ENCODE assay signal across 13 mouse cellular contexts in the genomic region with DNA sequence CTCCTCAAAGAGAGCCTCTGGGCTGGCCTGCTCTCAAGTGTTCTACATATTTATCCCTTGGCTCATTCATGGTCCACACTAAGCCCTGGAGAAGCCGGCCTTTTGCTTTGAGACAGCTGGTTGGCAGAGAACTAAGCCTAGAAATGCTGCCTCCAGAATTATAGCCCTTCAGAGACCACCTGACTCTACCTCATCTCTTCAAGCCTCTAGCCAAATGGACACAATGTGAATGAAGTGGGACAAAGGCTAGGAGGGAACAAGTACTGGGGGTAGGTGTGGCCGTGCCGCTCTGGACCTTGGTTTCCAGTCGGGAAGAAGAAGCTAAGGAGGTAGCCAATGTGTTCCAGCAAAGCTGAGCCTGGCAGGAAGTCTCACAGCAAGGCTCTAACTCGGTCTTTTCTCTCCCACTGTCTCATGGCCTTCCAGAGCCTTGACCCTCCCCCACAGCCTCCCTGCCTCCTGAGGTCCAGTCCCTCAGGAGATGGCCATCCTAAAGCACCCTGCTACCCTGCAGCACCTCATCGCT. TPM values are rescaled to one million over a fixed set of nuclear protein-coding genes. Genes with fewer than 3 reads are reported as not detected.
DNase-seq lines count a peak whose midpoint lies in the region; ATAC-seq and TF ChIP-seq lines count a peak whose summit lies in the region.
"Had no signal": no experiment of that assay in that cellular context is flagged by ENCODE, and none has a peak within 500 bp of the region (broad histone marks: within the 10 kb centered on the region; RNA-seq: fewer than 3 reads in every experiment).

No protein-coding gene starts in this region.

- H3K27me3 ChIP-seq in heart, embryonic 14.5 days (ENCODE audit: control insufficient read depth, insufficient read depth, low read length) = no peaks in the 10 kb centered on the region
- no peaks in the 10 kb centered on the region for H3K27me3 ChIP-seq in stomach, postnatal 0 days (ENCODE audit: control insufficient read depth, insufficient read depth, low read length)
- H3K27me3 ChIP-seq: embryonic facial prominence, embryonic 13.5 days; liver, embryonic 12.5 days had no signal

- no peak overlapping the region for H3K4me2 ChIP-seq in heart, embryonic 14.5 days (ENCODE audit: low read length)
- H3K4me2 ChIP-seq in stomach, postnatal 0 days (replicated peaks; ENCODE audit: low read depth) = no peak overlapping the region
- H3K4me2 ChIP-seq: embryonic facial prominence, embryonic 13.5 days; liver, embryonic 12.5 days had no signal

- H3K9me3 ChIP-seq in heart, embryonic 14.5 days (ENCODE audit: control insufficient read depth, low read length) = no peaks in the 10 kb centered on the region
- H3K9me3 ChIP-seq in stomach, postnatal 0 days (ENCODE audit: control insufficient read depth, low read length) = no peaks in the 10 kb centered on the region
- H3K9me3 ChIP-seq: embryonic facial prominence, embryonic 13.5 days; hindbrain, embryonic 10.5 days; liver, embryonic 12.5 days had no signal

- no peak for TF ChIP-seq EP300 in stomach, postnatal 0 days (optimal IDR thresholded peaks at IDR 0.05)

- H3K27ac ChIP-seq in heart, embryonic 14.5 days (replicated peaks in 1 of 2; ENCODE audit: control insufficient read depth in 1 of 2, insufficient read depth in 1 of 2, low read depth in 2 of 2, low read length in 2 of 2) = peak overlapping the region; percentile 65 to 69
- H3K27ac ChIP-seq in stomach, postnatal 0 days (replicated peaks) = peak overlapping the region; percentile 78
- H3K27ac ChIP-seq: hindbrain, embryonic 10.5 days; liver, embryonic 12.5 days had no signal

- no peak for TF ChIP-seq CTCF in stomach, postnatal 0 days (IDR thresholded peaks at IDR 0.05; ENCODE audit: low read depth)

- H3K36me3 ChIP-seq in heart, embryonic 14.5 days (ENCODE audit: control insufficient read depth, insufficient read depth, low read length) = peaks cover 79% of the 10 kb centered on the region
- H3K36me3 ChIP-seq in stomach, postnatal 0 days (ENCODE audit: control insufficient read depth, insufficient read depth, low read length) = peaks cover 17% of the 10 kb centered on the region

- intact Hi-C loops in heart, postnatal 25 days (cut with DNase I) = no loop called here

- no peak overlapping the region for H3K4me3 ChIP-seq in heart, embryonic 14.5 days (ENCODE audit: control insufficient read depth in 1 of 2, insufficient read depth in 1 of 2, low read depth in 1 of 2, low read length in 2 of 2)
- H3K4me3 ChIP-seq in stomach, postnatal 0 days (ENCODE audit: low read depth, low read length) = no peak overlapping the region
- H3K4me3 ChIP-seq: embryonic facial prominence, embryonic 13.5 days; hindbrain, embryonic 10.5 days; liver, embryonic 12.5 days had no signal

- no peak for ATAC-seq in heart, embryonic 14.5 days (ENCODE audit: insufficient number of reproducible peaks, insufficient read depth, low FRiP score, low read depth)
- ATAC-seq in stomach, postnatal 0 days (ENCODE audit: low FRiP score, low TSS enrichment) = no peak
- ATAC-seq: forebrain, embryonic 14.5 days; liver, embryonic 12.5 days had no signal

- H3K4me1 ChIP-seq in heart, embryonic 14.5 days (ENCODE audit: control insufficient read depth in 2 of 2, insufficient read depth in 2 of 2, low read length in 2 of 2) = peaks cover 12 to 28% of the 10 kb centered on the region in 2 experiments
- peaks cover 3% of the 10 kb centered on the region; the same call in 1 of the 2 replicates for H3K4me1 ChIP-seq in stomach, postnatal 0 days (replicated peaks; ENCODE audit: control insufficient read depth, insufficient read depth)

- WGBS in heart, embryonic 14.5 days = 72% methylated on average over 6 of the region's 6 CpGs
- WGBS in stomach, postnatal 0 days = 60% methylated on average over 6 of the region's 6 CpGs

- H3K9ac ChIP-seq in heart, embryonic 14.5 days (ENCODE audit: low read length) = peak overlapping the region; percentile 47; the same call in 1 of the 2 replicates
- H3K9ac ChIP-seq in stomach, postnatal 0 days (ENCODE audit: low read length) = no peak overlapping the region
- H3K9ac ChIP-seq: embryonic facial prominence, embryonic 13.5 days; liver, embryonic 12.5 days had no signal

- peak; percentile 31 for DNase-seq in adrenal gland, postnatal 10 days
- DNase-seq in adrenal gland, adult 8-10 months = no peak
- no peak for DNase-seq in heart, postnatal 25 days (ENCODE audit: low spot score)
- peak; percentile 36 for DNase-seq in ovary, postnatal 36 days (ENCODE audit: low spot score)
- no peak for DNase-seq in ovary, postnatal 14 days (ENCODE audit: low spot score)
- no peak for DNase-seq in stomach, postnatal 0 days (ENCODE audit: low spot score)
- no peak for DNase-seq in spleen, adult 12 weeks (ENCODE audit: low spot score)

RNA-seq across cellular contexts. Expression of gene Derl3, which starts 4.9 kb away (rescaled TPM):
- total RNA-seq in adrenal gland, postnatal 10 days (2021) = 1 to 10 TPM in 1 of 2 experiments, under 1 TPM in 1; 0.91 to 1.3 TPM
- total RNA-seq in adrenal gland, adult 8-10 months (2022) = 1 to 10 TPM; 1.2 to 2.6 (median 1.6) TPM
- 1.1 and 1.7 TPM in 2 replicates for polyA plus RNA-seq in heart, embryonic 14.5 days (2014; fragmentation: Nextera tagmentation; extraction: Ambion mirVana)
- total RNA-seq in heart, postnatal 25 days (2021) = under 1 TPM; 0.26 to 0.78 TPM
- polyA plus RNA-seq in stomach, postnatal 0 days (2015; fragmentation: Nextera tagmentation; extraction: Ambion mirVana) = 23.6 and 32.3 TPM in 2 replicates

RNA-seq across cellular contexts. Expression of gene Smarcb1, which starts 23.3 kb away (rescaled TPM):
- 10 to 100 TPM; 70.4 to 73.0 TPM for total RNA-seq in adrenal gland, postnatal 10 days (2021)
- 100 to 1,000 TPM in 1 of 4 experiments, 10 to 100 TPM in 3; 73.2 to 105 (median 85.1) TPM for total RNA-seq in adrenal gland, adult 8-10 months (2022)
- 99.1 and 103 TPM in 2 replicates for polyA plus RNA-seq in heart, embryonic 14.5 days (2014; fragmentation: Nextera tagmentation; extraction: Ambion mirVana)
- 10 to 100 TPM; 22.8 to 22.9 TPM for total RNA-seq in heart, postnatal 25 days (2021)
- 81.9 and 82.8 TPM in 2 replicates for polyA plus RNA-seq in stomach, postnatal 0 days (2015; fragmentation: Nextera tagmentation; extraction: Ambion mirVana)

RNA-seq across cellular contexts. Expression of gene Chchd10, which starts 34.8 kb away (rescaled TPM):
- total RNA-seq in adrenal gland, postnatal 10 days (2021) = 1,000 to 10,000 TPM; 1,348 to 1,353 TPM
- total RNA-seq in adrenal gland, adult 8-10 months (2022) = 100 to 1,000 TPM; 741 to 924 (median 745) TPM
- polyA plus RNA-seq in heart, embryonic 14.5 days (2014; fragmentation: Nextera tagmentation; extraction: Ambion mirVana) = 647 and 682 TPM in 2 replicates
- total RNA-seq in heart, postnatal 25 days (2021) = 1,000 to 10,000 TPM; 1,761 to 1,834 TPM
- 232 and 235 TPM in 2 replicates for polyA plus RNA-seq in stomach, postnatal 0 days (2015; fragmentation: Nextera tagmentation; extraction: Ambion mirVana)

RNA-seq across cellular contexts. Expression of gene Mif, which starts 38.1 kb away (rescaled TPM):
- total RNA-seq in adrenal gland, postnatal 10 days (2021) = 100 to 1,000 TPM; 267 to 281 TPM
- 100 to 1,000 TPM; 253 to 280 (median 275) TPM for total RNA-seq in adrenal gland, adult 8-10 months (2022)
- 2,486 and 2,703 TPM in 2 replicates for polyA plus RNA-seq in heart, embryonic 14.5 days (2014; fragmentation: Nextera tagmentation; extraction: Ambion mirVana)
- total RNA-seq in heart, postnatal 25 days (2021) = 100 to 1,000 TPM; 202 to 203 TPM
- polyA plus RNA-seq in stomach, postnatal 0 days (2015; fragmentation: Nextera tagmentation; extraction: Ambion mirVana) = 805 and 984 TPM in 2 replicates

RNA-seq across cellular contexts. Expression of gene Mmp11, which starts 38.2 kb away (rescaled TPM):
- 10 to 100 TPM in 1 of 2 experiments, 1 to 10 TPM in 1; 6.6 to 14.6 TPM for total RNA-seq in adrenal gland, postnatal 10 days (2021)
- total RNA-seq in adrenal gland, adult 8-10 months (2022) = 10 to 100 TPM in 2 of 4 experiments, 1 to 10 TPM in 2; 7.7 to 21.1 (median 13.2) TPM
- 23.4 and 25.1 TPM in 2 replicates for polyA plus RNA-seq in heart, embryonic 14.5 days (2014; fragmentation: Nextera tagmentation; extraction: Ambion mirVana)
- 1 to 10 TPM; 5.0 to 8.1 TPM for total RNA-seq in heart, postnatal 25 days (2021)
- polyA plus RNA-seq in stomach, postnatal 0 days (2015; fragmentation: Nextera tagmentation; extraction: Ambion mirVana) = 9.9 and 14.6 TPM in 2 replicates
- total RNA-seq: monocyte, adult 5-6 weeks had no signal

Comparison
In these comparisons a context has a peak if more than half of its experiments do, and no peak if none do; other contexts are left out.
1. DNase-seq: peak in adrenal gland, postnatal 10 days (single experiment) and ovary, postnatal 36 days (single experiment); none in adrenal gland, adult 8-10 months (single experiment), heart, postnatal 25 days (single experiment), ovary, postnatal 14 days (single experiment), stomach, postnatal 0 days (single experiment) and spleen, adult 12 weeks (single experiment).